Mouse (Mus musculus): ENCODE measurements around the gene Pou2f2.

Gene Pou2f2

GRCm38 (mm10) chr7:25206094-25206830, 26.7 kb upstream of the Pou2f2 start:
- Histone ChIP-seq H3K27me3 (ENCODE audit: control insufficient read depth, insufficient read depth, low read length, poor library complexity, severe bottlenecking) (no peaks in the 10 kb centered on the region), H3K36me3 (ENCODE audit: control insufficient read depth, insufficient read depth, low read length, poor library complexity, severe bottlenecking) (peaks cover 9% of the 10 kb centered on the region)
- DNase-seq (ENCODE audit: low read depth, low spot score), result peak; percentile 43

- peaks cover 9% of the 10 kb centered on the region for H3K36me3 ChIP-seq (ENCODE audit: control insufficient read depth, insufficient read depth, low read length, poor library complexity, severe bottlenecking)
- H3K27me3 ChIP-seq (ENCODE audit: control insufficient read depth, insufficient read depth, low read length, poor library complexity, severe bottlenecking), result no peaks in the 10 kb centered on the region
- peak; percentile 84 for DNase-seq (ENCODE audit: low read depth, low spot score)
These were observed 26.0 kb upstream of the Pou2f2 start for GRCm38 (mm10) chr7:25205355-25206093.

GRCm38 (mm10) chr7:25203624-25204023, 24.1 kb upstream of the Pou2f2 start:
- Histone ChIP-seq H3K27me3 (ENCODE audit: control insufficient read depth, insufficient read depth, low read length, poor library complexity, severe bottlenecking) (no peaks in the 10 kb centered on the region), H3K36me3 (ENCODE audit: control insufficient read depth, insufficient read depth, low read length, poor library complexity, severe bottlenecking) (peaks cover 9% of the 10 kb centered on the region)
- DNase-seq (ENCODE audit: low read depth, low spot score), result no peak

GRCm38 (mm10) chr7:25197384-25198018, 18.0 kb upstream of the Pou2f2 start:
- no peaks in the 10 kb centered on the region; the same call in none of the 2 replicates for H3K36me3 ChIP-seq (ENCODE audit: control insufficient read depth, insufficient read depth, low read length, poor library complexity, severe bottlenecking)
- no peaks in the 10 kb centered on the region for H3K27me3 ChIP-seq (ENCODE audit: control insufficient read depth, insufficient read depth, low read length, poor library complexity, severe bottlenecking)
- DNase-seq (ENCODE audit: low read depth, low spot score), result no peak

GRCm38 (mm10) chr7:25196107-25196506, 16.6 kb upstream of the Pou2f2 start:
- Histone ChIP-seq H3K27me3 (ENCODE audit: control insufficient read depth, insufficient read depth, low read length, poor library complexity, severe bottlenecking) (no peaks in the 10 kb centered on the region), H3K36me3 (ENCODE audit: control insufficient read depth, insufficient read depth, low read length, poor library complexity, severe bottlenecking) (no peaks in the 10 kb centered on the region)
- no peak for DNase-seq (ENCODE audit: low read depth, low spot score)

GRCm38 (mm10) chr7:25195148-25195547, 15.6 kb upstream of the Pou2f2 start:
- DNase-seq (ENCODE audit: low read depth, low spot score), result no peak
- Histone ChIP-seq H3K27me3 (ENCODE audit: control insufficient read depth, insufficient read depth, low read length, poor library complexity, severe bottlenecking) (no peaks in the 10 kb centered on the region), H3K36me3 (ENCODE audit: control insufficient read depth, insufficient read depth, low read length, poor library complexity, severe bottlenecking) (no peaks in the 10 kb centered on the region)

GRCm38 (mm10) chr7:25192110-25192509, 12.6 kb upstream of the Pou2f2 start:
- H3K36me3 ChIP-seq (ENCODE audit: control insufficient read depth, insufficient read depth, low read length, poor library complexity, severe bottlenecking), result no peaks in the 10 kb centered on the region
- no peak for DNase-seq (ENCODE audit: low read depth, low spot score)

GRCm38 (mm10) chr7:25190806-25191205, 11.3 kb upstream of the Pou2f2 start:
- no peaks in the 10 kb centered on the region for H3K36me3 ChIP-seq (ENCODE audit: control insufficient read depth, insufficient read depth, low read length, poor library complexity, severe bottlenecking)

More at GRCm38 (mm10) chr7:25192110-25192509, 12.6 kb upstream of the Pou2f2 start:
- H3K27me3 ChIP-seq (ENCODE audit: control insufficient read depth, insufficient read depth, low read length, poor library complexity, severe bottlenecking), result no peaks in the 10 kb centered on the region

GRCm38 (mm10) chr7:25187662-25188650, 8.4 kb upstream of the Pou2f2 start:
- Histone ChIP-seq H3K36me3 (ENCODE audit: control insufficient read depth, insufficient read depth, low read length, poor library complexity, severe bottlenecking) (no peaks in the 10 kb centered on the region), H3K27me3 (ENCODE audit: control insufficient read depth, insufficient read depth, low read length, poor library complexity, severe bottlenecking) (no peaks in the 10 kb centered on the region)
- peak; percentile 89 for DNase-seq (ENCODE audit: low read depth, low spot score)

More at GRCm38 (mm10) chr7:25190806-25191205, 11.3 kb upstream of the Pou2f2 start:
- no peak for DNase-seq (ENCODE audit: low read depth, low spot score)
- no peaks in the 10 kb centered on the region for H3K27me3 ChIP-seq (ENCODE audit: control insufficient read depth, insufficient read depth, low read length, poor library complexity, severe bottlenecking)

- no peak for DNase-seq (ENCODE audit: low read depth, low spot score)
- Histone ChIP-seq H3K36me3 (ENCODE audit: control insufficient read depth, insufficient read depth, low read length, poor library complexity, severe bottlenecking) (no peaks in the 10 kb centered on the region), H3K27me3 (ENCODE audit: control insufficient read depth, insufficient read depth, low read length, poor library complexity, severe bottlenecking) (no peaks in the 10 kb centered on the region)
These were observed 4.6 kb upstream of the Pou2f2 start for GRCm38 (mm10) chr7:25184091-25184490.

GRCm38 (mm10) chr7:25181814-25182213, 2.3 kb upstream of the Pou2f2 start:
- H3K36me3 ChIP-seq (ENCODE audit: control insufficient read depth, insufficient read depth, low read length, poor library complexity, severe bottlenecking), result no peaks in the 10 kb centered on the region
- peak; percentile 65 for DNase-seq (ENCODE audit: low read depth, low spot score)
- H3K27me3 ChIP-seq (ENCODE audit: control insufficient read depth, insufficient read depth, low read length, poor library complexity, severe bottlenecking), result no peaks in the 10 kb centered on the region

GRCm38 (mm10) chr7:25181331-25181790, 1.8 kb upstream of the Pou2f2 start:
- peak; percentile 75 for DNase-seq (ENCODE audit: low read depth, low spot score)
- no peaks in the 10 kb centered on the region for H3K27me3 ChIP-seq (ENCODE audit: control insufficient read depth, insufficient read depth, low read length, poor library complexity, severe bottlenecking)
- no peaks in the 10 kb centered on the region for H3K36me3 ChIP-seq (ENCODE audit: control insufficient read depth, insufficient read depth, low read length, poor library complexity, severe bottlenecking)

GRCm38 (mm10) chr7:25180512-25180911, 986 bp upstream of the Pou2f2 start:
- Histone ChIP-seq H3K36me3 (ENCODE audit: control insufficient read depth, insufficient read depth, low read length, poor library complexity, severe bottlenecking) (no peaks in the 10 kb centered on the region), H3K27me3 (ENCODE audit: control insufficient read depth, insufficient read depth, low read length, poor library complexity, severe bottlenecking) (no peaks in the 10 kb centered on the region)
- DNase-seq (ENCODE audit: low read depth, low spot score), result no peak
